In genomic region chr9:120643371-120643770, GRCm38 (mm10) we compare ENCODE assay signal across 19 mouse cellular contexts.
A peak's percentile ranks its signal among the peaks of the same experiment; 100 is the strongest.
DNase-seq lines count a peak whose midpoint lies in the region; ATAC-seq lines count a peak whose summit lies in the region.
"Had no signal": no experiment of that assay in that cellular context is flagged by ENCODE, and none has a peak within 500 bp of the region (broad histone marks: within the 10 kb centered on the region; RNA-seq: fewer than 3 reads in every experiment).

No protein-coding gene starts in this region.

- no peaks in the 10 kb centered on the region; the same call in 1 of the 2 replicates for H3K4me1 ChIP-seq in heart, embryonic 10.5 days
- H3K4me1 ChIP-seq in liver, embryonic 11.5 days (replicated peaks; ENCODE audit: control insufficient read depth, insufficient read depth, low read length), result no peaks in the 10 kb centered on the region
- H3K4me1 ChIP-seq: heart, embryonic 13.5 days had no signal

- no peak overlapping the region for H3K27ac ChIP-seq in heart, embryonic 10.5 days
- H3K27ac ChIP-seq in liver, embryonic 11.5 days (ENCODE audit: low read depth, low read length), result no peak overlapping the region
- H3K27ac ChIP-seq: embryonic facial prominence, embryonic 13.5 days; forebrain, embryonic 13.5 days; heart, adult 2 months; heart, embryonic 13.5 days; hindbrain, embryonic 12.5 days had no signal

- no peak overlapping the region for H3K4me3 ChIP-seq in heart, embryonic 10.5 days
- no peak overlapping the region for H3K4me3 ChIP-seq in liver, embryonic 11.5 days (ENCODE audit: low read depth, low read length)
- H3K4me3 ChIP-seq: embryonic facial prominence, embryonic 13.5 days; forebrain, embryonic 13.5 days; heart, adult 2 months; heart, embryonic 13.5 days; hindbrain, embryonic 12.5 days had no signal

- no peaks in the 10 kb centered on the region for H3K9me3 ChIP-seq in heart, embryonic 10.5 days
- no peaks in the 10 kb centered on the region for H3K9me3 ChIP-seq in liver, embryonic 11.5 days (ENCODE audit: control insufficient read depth, low read length)
- H3K9me3 ChIP-seq: embryonic facial prominence, embryonic 13.5 days; forebrain, embryonic 13.5 days; heart, embryonic 13.5 days; hindbrain, embryonic 12.5 days had no signal

- WGBS in heart, embryonic 10.5 days, result 77% methylated on average over 3 of the region's 3 CpGs
- WGBS in liver, embryonic 11.5 days, result 83% methylated on average over 3 of the region's 3 CpGs

- intact Hi-C loops in heart, postnatal 36 days (cut with DNase I), result no loop called here

- no peaks in the 10 kb centered on the region for H3K27me3 ChIP-seq in heart, embryonic 10.5 days (ENCODE audit: insufficient read depth, poor library complexity, severe bottlenecking)
- no peaks in the 10 kb centered on the region for H3K27me3 ChIP-seq in liver, embryonic 11.5 days (replicated peaks; ENCODE audit: control insufficient read depth, insufficient read depth, low read length)
- H3K27me3 ChIP-seq: embryonic facial prominence, embryonic 13.5 days; forebrain, embryonic 13.5 days; heart, embryonic 13.5 days; hindbrain, embryonic 12.5 days had no signal

- peak; percentile 58 for DNase-seq in heart, embryonic 10.5 days (ENCODE audit: low spot score)
- no peak for DNase-seq in heart, postnatal 36 days
- peak; percentile 62 for DNase-seq in brain, adult 2 months (ENCODE audit: low read depth, low spot score)
- peak; percentile 73 for DNase-seq in layer of hippocampus, adult 11-12 months (ENCODE audit: low spot score)
- DNase-seq in layer of hippocampus, adult 9-10 months (ENCODE audit: low spot score), result peak; percentile 43
- no peak for DNase-seq in urinary bladder, adult 18-20 months (ENCODE audit: low spot score in 2 of 2)
- DNase-seq in liver, embryonic 11.5 days (ENCODE audit: low spot score), result no peak
- DNase-seq in cerebellum, adult 9-11 months, result no peak
- DNase-seq: adrenal gland, adult 2 months; adrenal gland, postnatal 25 days; cerebellum, adult 2 months; gastrocnemius, postnatal 10 days; heart, adult 2 months; heart, postnatal 4 days had no signal

- H3K9ac ChIP-seq in liver, embryonic 11.5 days (ENCODE audit: low read depth, low read length), result no peak overlapping the region
- H3K9ac ChIP-seq: embryonic facial prominence, embryonic 13.5 days; forebrain, embryonic 13.5 days; heart, embryonic 13.5 days; hindbrain, embryonic 12.5 days had no signal

- H3K36me3 ChIP-seq in heart, embryonic 10.5 days, result no peaks in the 10 kb centered on the region
- H3K36me3 ChIP-seq in liver, embryonic 11.5 days (ENCODE audit: control insufficient read depth, insufficient read depth, low read length), result no peaks in the 10 kb centered on the region
- H3K36me3 ChIP-seq: embryonic facial prominence, embryonic 13.5 days; heart, embryonic 13.5 days; hindbrain, embryonic 12.5 days had no signal

- no peak for ATAC-seq in liver, embryonic 11.5 days (replicated peaks; ENCODE audit: low FRiP score)
- ATAC-seq: forebrain, embryonic 13.5 days; hindbrain, embryonic 16.5 days had no signal

- no peak overlapping the region for H3K4me2 ChIP-seq in liver, embryonic 11.5 days
- H3K4me2 ChIP-seq: embryonic facial prominence, embryonic 13.5 days; forebrain, embryonic 13.5 days; heart, embryonic 13.5 days; hindbrain, embryonic 12.5 days had no signal

Comparison
In these comparisons a context has a peak if more than half of its experiments do, and no peak if none do; other contexts are left out.
1. DNase-seq: peak in heart, embryonic 10.5 days (single experiment), brain, adult 2 months (single experiment), layer of hippocampus, adult 11-12 months (single experiment) and layer of hippocampus, adult 9-10 months (single experiment); none in heart, postnatal 36 days (0 of 2), urinary bladder, adult 18-20 months (0 of 2), liver, embryonic 11.5 days (single experiment) and cerebellum, adult 9-11 months (single experiment).